Mouse (Mus musculus) thymus, adult 2 months (tissue): ENCODE measurements around the gene Eomes.

Experiments used
- CTCF ChIP-seq: fragments of 200-500 bp; IDR thresholded peaks from 2 replicates; pipeline ENCODE4 v1.5.1; 2012; ENCODE audit warnings: mild to moderate bottlenecking, control low read depth, low read length, moderate library complexity, borderline replicate concordance; ENCODE audit not compliant: control insufficient read depth, poor library complexity, insufficient read depth; ENCODE audit errors: extremely low read depth
- POLR2A ChIP-seq: fragments of 200-500 bp; IDR thresholded peaks from 2 replicates; pipeline ENCODE4 v1.6.1; 2012; ENCODE audit warnings: mild to moderate bottlenecking, low read length, control low read depth, moderate library complexity; ENCODE audit not compliant: control insufficient read depth, poor library complexity, insufficient read depth; ENCODE audit errors: extremely low read depth

DNA sequence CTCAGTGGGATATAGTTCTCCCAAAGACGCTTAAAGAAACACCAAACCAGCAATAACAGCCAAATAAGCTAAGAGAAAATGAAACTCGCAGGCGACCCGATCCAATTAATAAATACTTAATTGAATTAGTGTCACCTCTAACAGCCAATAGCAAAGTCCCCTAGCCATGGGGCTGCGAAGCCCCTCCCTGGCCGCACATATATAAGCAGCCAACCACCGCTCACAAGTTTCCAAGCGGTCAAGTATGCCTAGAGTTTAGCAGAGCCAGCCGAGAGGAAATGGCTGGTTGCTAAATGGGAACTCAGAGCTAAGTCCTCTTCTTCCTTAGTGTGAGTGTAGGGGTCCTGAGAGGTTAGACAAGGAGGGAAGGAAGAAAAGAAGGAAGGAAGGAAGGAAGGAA is at the start of gene Eomes:
- no peak for TF ChIP-seq CTCF
- TF ChIP-seq POLR2A = no peak
